Mouse (Mus musculus) heart, embryonic 13.5 days (tissue): ENCODE data around the gene Mttp. TPM values are rescaled to one million over a fixed set of nuclear protein-coding genes. Genes with fewer than 3 reads are reported as not detected.

Source experiments
- ATAC-seq: fragments of 200-750 bp; cut with Nextera tagmentation; 2 replicates; pipeline ENCODE4 v1.8.0; 2017; ENCODE audit warnings: moderate TSS enrichment; ENCODE audit not compliant: insufficient number of reproducible peaks, low FRiP score, low TSS enrichment; ENCODE audit errors: extremely low read depth
- H3K27ac ChIP-seq: fragments of 300-500 bp; sonication (generic); replicated peaks from 2 replicates; pipeline ENCODE4 v1.5.1; 2015; ENCODE audit warnings: moderate library complexity, mild to moderate bottlenecking, inconsistent platforms
- H3K27me3 ChIP-seq: fragments of 300-500 bp; sonication (generic); replicated peaks from 2 replicates; pipeline ENCODE4 v1.6.1; 2015; ENCODE audit warnings: mild to moderate bottlenecking, inconsistent platforms
- H3K36me3 ChIP-seq: fragments of 300-500 bp; sonication (generic); 2 replicates; pipeline ENCODE4 v1.6.1; 2015; ENCODE audit warnings: mild to moderate bottlenecking, inconsistent platforms
- H3K4me1 ChIP-seq: fragments of 300-500 bp; sonication (generic); 2 replicates; pipeline ENCODE4 v1.6.1; 2015; ENCODE audit warnings: inconsistent platforms
- H3K4me2 ChIP-seq: fragments of 300-500 bp; sonication (generic); 2 replicates; pipeline ENCODE4 v1.6.1; 2015; ENCODE audit warnings: inconsistent platforms, mild to moderate bottlenecking, moderate library complexity
- H3K4me3 ChIP-seq: fragments of 300-500 bp; sonication (generic); 2 replicates; pipeline ENCODE4 v1.5.1; 2015; ENCODE audit warnings: moderate library complexity, mild to moderate bottlenecking, inconsistent platforms
- H3K9ac ChIP-seq: fragments of 300-500 bp; sonication (generic); 2 replicates; pipeline ENCODE4 v1.6.1; 2015; ENCODE audit warnings: inconsistent platforms, mild to moderate bottlenecking, moderate library complexity
- H3K9me3 ChIP-seq: fragments of 300-500 bp; sonication (generic); 2 replicates; pipeline ENCODE4 v1.6.1; 2016; ENCODE audit warnings: inconsistent platforms
- WGBS: fragments of 180-500 bp; shearing (Covaris S2); methylation state at CpG from one replicate; pipeline ENCODE4 v1.1.7; 2015; ENCODE audit warnings: mixed read lengths; 5-methylcytosine and 5-hydroxymethylcytosine counted together
- polyA plus RNA-seq: library from polyadenylated mRNA; unstranded; fragments of >200 nt; fragmentation: Nextera tagmentation; extraction: Ambion mirVana; gene quantifications from 2 replicates; pipeline ENCODE4 v1.2.1, GENCODE M21; 2015

Mttp gene
- polyA plus RNA-seq, 1 experiment from 2014 or later = 6.6 TPM

GRCm38 (mm10) chr3:138110910-138111782 is 33.6 kb downstream of the Mttp start:
- H3K9me3 ChIP-seq = no peaks in the 10 kb centered on the region
- H3K27me3 ChIP-seq = no peaks in the 10 kb centered on the region
- H3K4me2 ChIP-seq = no peak overlapping the region
- no peaks in the 10 kb centered on the region for H3K36me3 ChIP-seq
- no peak overlapping the region for H3K4me3 ChIP-seq
- WGBS = 86% methylated on average over 19 of the region's 19 CpGs
- H3K4me1 ChIP-seq = no peaks in the 10 kb centered on the region
- no peak overlapping the region for H3K27ac ChIP-seq
- H3K9ac ChIP-seq = no peak overlapping the region
- ATAC-seq = no peak

- WGBS = 91% methylated on average over 10 of the region's 10 CpGs
- no peak overlapping the region for H3K4me2 ChIP-seq
- H3K9ac ChIP-seq = no peak overlapping the region
- H3K4me1 ChIP-seq = no peaks in the 10 kb centered on the region
- no peaks in the 10 kb centered on the region for H3K36me3 ChIP-seq
- ATAC-seq = no peak
- H3K27ac ChIP-seq = no peak overlapping the region
- no peaks in the 10 kb centered on the region for H3K27me3 ChIP-seq
- no peaks in the 10 kb centered on the region for H3K9me3 ChIP-seq
- no peak overlapping the region for H3K4me3 ChIP-seq
These were observed 37.9 kb downstream of the Mttp start for GRCm38 (mm10) chr3:138106887-138107286.

GRCm38 (mm10) chr3:138105056-138105455 is 39.7 kb downstream of the Mttp start:
- H3K27ac ChIP-seq = no peak overlapping the region
- H3K4me3 ChIP-seq = no peak overlapping the region
- H3K4me2 ChIP-seq = no peak overlapping the region
- H3K9me3 ChIP-seq = no peaks in the 10 kb centered on the region
- no peaks in the 10 kb centered on the region for H3K4me1 ChIP-seq
- ATAC-seq = no peak
- H3K36me3 ChIP-seq = no peaks in the 10 kb centered on the region
- 57% methylated on average over 5 of the region's 5 CpGs for WGBS
- no peak overlapping the region for H3K9ac ChIP-seq
- no peaks in the 10 kb centered on the region for H3K27me3 ChIP-seq

GRCm38 (mm10) chr3:138103690-138104089 is 41.1 kb downstream of the Mttp start:
- Histone ChIP-seq H3K4me1 (no peaks in the 10 kb centered on the region), H3K4me3 (no peak overlapping the region), H3K9ac (no peak overlapping the region), H3K27me3 (no peaks in the 10 kb centered on the region), H3K9me3 (no peaks in the 10 kb centered on the region), H3K4me2 (no peak overlapping the region), H3K36me3 (no peaks in the 10 kb centered on the region), H3K27ac (no peak overlapping the region)
- ATAC-seq = no peak
- WGBS = 88% methylated on average over 4 of the region's 4 CpGs

GRCm38 (mm10) chr3:138101936-138102335 is 42.8 kb downstream of the Mttp start:
- Histone ChIP-seq H3K4me1 (peaks cover 17% of the 10 kb centered on the region), H3K9me3 (no peaks in the 10 kb centered on the region), H3K4me2 (no peak overlapping the region), H3K9ac (no peak overlapping the region), H3K27me3 (no peaks in the 10 kb centered on the region), H3K36me3 (no peaks in the 10 kb centered on the region), H3K27ac (no peak overlapping the region), H3K4me3 (no peak overlapping the region)
- ATAC-seq = no peak
- WGBS = 78% methylated on average over 4 of the region's 4 CpGs

- WGBS = 54% methylated on average over 1 of the region's 1 CpGs
- no peaks in the 10 kb centered on the region for H3K9me3 ChIP-seq
- H3K27me3 ChIP-seq = no peaks in the 10 kb centered on the region
- 0 out of 2 replicates have a peak overlapping the region, but pooled peaks have one; percentile 38 for H3K9ac ChIP-seq
- H3K27ac ChIP-seq = peak overlapping the region; percentile 54
- no peaks in the 10 kb centered on the region for H3K36me3 ChIP-seq
- ATAC-seq = no peak
- peaks cover 36% of the 10 kb centered on the region for H3K4me1 ChIP-seq
- no peak overlapping the region for H3K4me3 ChIP-seq
- H3K4me2 ChIP-seq = no peak overlapping the region
These were observed 47.0 kb downstream of the Mttp start for GRCm38 (mm10) chr3:138097718-138098117.

- no peaks in the 10 kb centered on the region for H3K9me3 ChIP-seq
- no peak for ATAC-seq
- no peak overlapping the region for H3K9ac ChIP-seq
- peak overlapping the region; percentile 54 for H3K27ac ChIP-seq
- peaks cover 36% of the 10 kb centered on the region for H3K4me1 ChIP-seq
- H3K4me2 ChIP-seq = no peak overlapping the region
- no peak overlapping the region for H3K4me3 ChIP-seq
- 78% methylated on average over 19 of the region's 19 CpGs for WGBS
- H3K36me3 ChIP-seq = no peaks in the 10 kb centered on the region
- H3K27me3 ChIP-seq = no peaks in the 10 kb centered on the region
These were observed 48.3 kb downstream of the Mttp start for GRCm38 (mm10) chr3:138096263-138097028.

- no peak overlapping the region for H3K4me3 ChIP-seq
- no peaks in the 10 kb centered on the region for H3K36me3 ChIP-seq
- no peaks in the 10 kb centered on the region for H3K9me3 ChIP-seq
- ATAC-seq = no peak
- H3K4me1 ChIP-seq = peaks cover 36% of the 10 kb centered on the region
- WGBS = 51% methylated on average over 10 of the region's 10 CpGs
- no peak overlapping the region for H3K4me2 ChIP-seq
- H3K9ac ChIP-seq = no peak overlapping the region
- H3K27ac ChIP-seq = peak overlapping the region; percentile 24; the same call in 1 of the 2 replicates
- no peaks in the 10 kb centered on the region for H3K27me3 ChIP-seq
These were observed 49.0 kb downstream of the Mttp start for GRCm38 (mm10) chr3:138095718-138096117.

GRCm38 (mm10) chr3:138095301-138095700 is 49.5 kb downstream of the Mttp start:
- Histone ChIP-seq H3K4me2 (no peak overlapping the region), H3K27me3 (no peaks in the 10 kb centered on the region), H3K4me3 (no peak overlapping the region), H3K4me1 (peaks cover 36% of the 10 kb centered on the region), H3K36me3 (no peaks in the 10 kb centered on the region), H3K9ac (no peak overlapping the region), H3K9me3 (no peaks in the 10 kb centered on the region), H3K27ac (peak overlapping the region; percentile 24; the same call in 1 of the 2 replicates)
- ATAC-seq = no peak
- 59% methylated on average over 3 of the region's 3 CpGs for WGBS

GRCm38 (mm10) chr3:138083896-138084295 is 60.9 kb downstream of the Mttp start:
- 64% methylated on average over 4 of the region's 4 CpGs for WGBS
- Histone ChIP-seq H3K4me1 (peaks cover 29% of the 10 kb centered on the region), H3K27me3 (no peaks in the 10 kb centered on the region), H3K9me3 (no peaks in the 10 kb centered on the region), H3K9ac (no peak overlapping the region), H3K4me2 (no peak overlapping the region), H3K36me3 (peaks cover 22% of the 10 kb centered on the region), H3K4me3 (no peak overlapping the region), H3K27ac (peak overlapping the region; percentile 79)
- ATAC-seq = no peak

- no peaks in the 10 kb centered on the region for H3K27me3 ChIP-seq
- H3K4me2 ChIP-seq = no peak overlapping the region
- WGBS = 81% methylated on average over 1 of the region's 1 CpGs
- ATAC-seq = no peak
- H3K9me3 ChIP-seq = no peaks in the 10 kb centered on the region
- H3K4me3 ChIP-seq = no peak overlapping the region
- peaks cover 28% of the 10 kb centered on the region for H3K36me3 ChIP-seq
- H3K9ac ChIP-seq = 0 out of 2 replicates have a peak overlapping the region, but pooled peaks have one; percentile 14
- peaks cover 35% of the 10 kb centered on the region for H3K4me1 ChIP-seq
- H3K27ac ChIP-seq = peak overlapping the region; percentile 79
These were observed 61.6 kb downstream of the Mttp start for GRCm38 (mm10) chr3:138083073-138083637.
